Mouse (Mus musculus) lung, embryonic 14.5 days (tissue): ENCODE measurements around the gene Nppc. TPM values are rescaled to one million over a fixed set of nuclear protein-coding genes. Genes with fewer than 3 reads are reported as not detected.
A peak's percentile ranks its signal among the peaks of the same experiment; 100 is the strongest.

Experiments
- ATAC-seq: fragments of 200-750 bp; cut with Nextera tagmentation; 2 replicates; pipeline ENCODE4 v1.8.0; 2017; ENCODE audit warnings: mild to moderate bottlenecking, moderate TSS enrichment, moderate library complexity; ENCODE audit not compliant: insufficient read depth
- DNase-seq: peaks from one replicate; pipeline ENCODE4 v3.0.0-alpha.2; 2015
- H3K27ac ChIP-seq: fragments of 300-500 bp; sonication (generic); 2 replicates; pipeline ENCODE4 v1.5.1; 2014; ENCODE audit warnings: low read depth, mild to moderate bottlenecking, moderate library complexity
- H3K27me3 ChIP-seq: fragments of 300-500 bp; sonication (generic); 2 replicates; pipeline ENCODE4 v1.6.1; 2014; ENCODE audit warnings: low read length, control low read depth; ENCODE audit not compliant: insufficient read depth
- H3K36me3 ChIP-seq: fragments of 300-500 bp; sonication (generic); 2 replicates; pipeline ENCODE4 v1.6.1; 2014; ENCODE audit warnings: control low read depth; ENCODE audit not compliant: insufficient read depth
- H3K4me1 ChIP-seq: fragments of 300-500 bp; sonication (generic); 2 replicates; pipeline ENCODE4 v1.6.1; 2014; ENCODE audit warnings: antibody characterized with exemption, control low read depth; ENCODE audit not compliant: insufficient read depth
- H3K4me2 ChIP-seq: fragments of 300-500 bp; sonication (generic); 2 replicates; pipeline ENCODE4 v1.6.1; 2014; ENCODE audit warnings: mild to moderate bottlenecking
- H3K4me3 ChIP-seq: fragments of 300-500 bp; sonication (generic); 2 replicates; pipeline ENCODE4 v1.5.1; 2014; ENCODE audit warnings: low read depth, low read length
- H3K9ac ChIP-seq: fragments of 300-500 bp; sonication (generic); 2 replicates; pipeline ENCODE4 v1.6.1; 2014
- H3K9me3 ChIP-seq: fragments of 300-500 bp; sonication (generic); 2 replicates; pipeline ENCODE4 v1.6.1; 2016; ENCODE audit warnings: low read depth, low read length, control low read depth
- CTCF ChIP-seq: IDR thresholded peaks from 2 replicates; pipeline ENCODE4 v1.5.1; 2016; ENCODE audit warnings: antibody characterized with exemption, low read depth
- WGBS: fragments of 180-500 bp; shearing (Covaris S2); extraction: QIAGEN DNeasy Blood & Tissue Kit; methylation state at CpG from one replicate; pipeline ENCODE4 v1.1.7; 2014; 5-methylcytosine and 5-hydroxymethylcytosine counted together
- polyA plus RNA-seq: library from polyadenylated mRNA; unstranded; fragments of >200 nt; fragmentation: Nextera tagmentation; extraction: Ambion mirVana; gene quantifications from 2 replicates; pipeline ENCODE4 v1.2.1, GENCODE M21; 2014

The Nppc gene
- 0.29 TPM in 1 of 2 replicates, not detected in the other for polyA plus RNA-seq

DNA sequence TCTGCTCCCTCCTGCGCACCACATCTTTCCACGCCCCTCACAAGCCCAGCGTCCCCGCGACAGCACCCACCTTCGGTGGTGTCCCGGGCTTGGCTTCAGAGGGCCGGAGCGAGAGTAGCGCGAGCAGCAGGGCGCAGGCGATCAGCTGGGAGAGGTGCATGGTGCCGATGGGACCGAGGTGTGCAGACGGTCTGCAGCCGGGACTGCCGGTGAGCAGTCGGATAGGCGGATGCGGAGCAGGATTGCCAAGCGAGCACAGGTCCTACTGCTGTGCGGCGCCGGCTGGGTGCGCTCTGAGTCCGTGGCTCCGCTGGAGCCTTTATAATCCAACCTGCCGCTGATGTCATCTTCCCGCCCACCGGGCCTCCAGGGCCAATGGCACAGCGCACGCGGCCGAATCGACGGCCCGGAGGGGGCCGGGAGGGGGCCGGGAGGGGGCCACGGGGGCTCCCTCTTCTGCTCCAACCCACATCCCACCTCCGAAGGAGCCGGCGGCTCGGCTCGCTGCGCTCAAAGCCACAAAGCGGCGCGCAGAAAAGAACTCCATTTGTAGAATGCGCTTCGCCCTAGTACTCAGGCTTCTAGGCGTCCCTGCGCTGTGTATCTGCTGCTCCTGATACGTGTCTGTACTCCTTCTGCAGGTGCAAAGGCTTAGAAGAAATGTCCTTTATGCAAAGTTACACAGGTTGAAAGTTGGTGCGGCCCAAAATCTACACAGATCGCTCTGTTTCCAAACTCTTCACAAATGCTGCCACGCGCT, at the start of gene Nppc:
Gene Nppc (minus strand): TSS at position 293 of the 760 bp plus-strand sequence.
- WGBS: 4% methylated on average over 59 of the region's 59 CpGs
- H3K9me3 ChIP-seq: no peaks in the 10 kb centered on the region
- peak within 1 kb of the TSS; percentile 94 for H3K4me2 ChIP-seq
- no peaks in the 10 kb centered on the region for H3K4me1 ChIP-seq
- TF ChIP-seq CTCF: peak; percentile 55
- no peaks in the 10 kb centered on the region for H3K36me3 ChIP-seq
- peaks cover 45% of the 10 kb centered on the region for H3K27me3 ChIP-seq
- DNase-seq (peak; percentile 86), ATAC-seq (peak; percentile 94)
- peak within 1 kb of the TSS; percentile 46 for H3K9ac ChIP-seq
- no peak within 1 kb of the TSS for H3K27ac ChIP-seq
- peak within 1 kb of the TSS; percentile 45 for H3K4me3 ChIP-seq

DNA sequence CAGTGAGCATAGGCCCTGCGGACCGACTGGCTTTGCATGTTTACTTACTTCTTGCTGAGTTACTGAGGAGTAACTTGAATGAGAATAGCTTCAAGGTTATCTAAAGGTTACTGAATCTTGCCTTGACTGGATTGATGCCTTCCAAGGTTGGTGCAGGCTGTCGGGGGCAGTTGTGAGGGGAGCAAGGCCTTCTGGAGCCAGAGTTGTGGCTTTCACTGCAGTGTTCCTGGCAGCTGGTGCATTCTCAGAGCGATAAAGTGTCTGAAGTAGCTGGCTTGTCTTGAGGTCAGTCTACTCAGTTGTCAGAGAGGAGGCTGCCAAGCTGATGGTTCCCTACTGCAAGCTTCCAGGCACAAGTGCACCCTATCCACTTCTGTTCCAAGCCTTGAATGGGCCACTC, 49.0 kb upstream of the Nppc start:
- no peaks in the 10 kb centered on the region for H3K27me3 ChIP-seq

DNA sequence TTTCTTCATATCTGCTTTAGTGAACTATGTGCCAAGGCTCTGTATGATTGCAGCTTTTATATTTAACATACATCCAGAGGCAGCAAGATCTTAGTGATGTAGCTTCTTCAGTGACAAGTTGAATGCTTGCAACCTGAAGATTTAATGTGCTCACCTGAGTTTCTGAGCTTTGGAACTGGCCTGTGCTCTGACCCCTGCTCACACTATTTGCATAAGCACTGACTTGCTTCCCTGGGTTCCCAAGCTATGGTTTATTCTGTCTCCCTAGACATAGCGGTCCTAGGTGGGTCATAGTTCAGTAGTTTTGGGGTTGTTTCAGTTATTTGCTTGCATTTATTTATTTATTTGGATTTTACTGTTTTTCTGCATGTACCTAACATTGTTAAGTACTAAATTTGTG, 47.8 kb upstream of the Nppc start:
- no peak for DNase-seq
- H3K4me1 ChIP-seq: no peaks in the 10 kb centered on the region
- H3K27ac ChIP-seq: no peak overlapping the region
- TF ChIP-seq CTCF: no peak
- no peaks in the 10 kb centered on the region for H3K9me3 ChIP-seq
- ATAC-seq: no peak
- no peaks in the 10 kb centered on the region for H3K36me3 ChIP-seq
- 94% methylated on average over 1 of the region's 1 CpGs for WGBS
- no peaks in the 10 kb centered on the region for H3K27me3 ChIP-seq
- no peak overlapping the region for H3K9ac ChIP-seq
- no peak overlapping the region for H3K4me3 ChIP-seq
- no peak overlapping the region for H3K4me2 ChIP-seq

More for the DNA sequence above, 49.0 kb upstream of the Nppc start:
- Histone ChIP-seq H3K36me3 (no peaks in the 10 kb centered on the region), H3K9ac (no peak overlapping the region), H3K4me2 (no peak overlapping the region), H3K4me3 (no peak overlapping the region), H3K9me3 (no peaks in the 10 kb centered on the region), H3K27ac (no peak overlapping the region), H3K4me1 (no peaks in the 10 kb centered on the region)
- no peak for DNase-seq
- no peak for ATAC-seq
- no peak for TF ChIP-seq CTCF
- 63% methylated on average over 4 of the region's 4 CpGs for WGBS

DNA sequence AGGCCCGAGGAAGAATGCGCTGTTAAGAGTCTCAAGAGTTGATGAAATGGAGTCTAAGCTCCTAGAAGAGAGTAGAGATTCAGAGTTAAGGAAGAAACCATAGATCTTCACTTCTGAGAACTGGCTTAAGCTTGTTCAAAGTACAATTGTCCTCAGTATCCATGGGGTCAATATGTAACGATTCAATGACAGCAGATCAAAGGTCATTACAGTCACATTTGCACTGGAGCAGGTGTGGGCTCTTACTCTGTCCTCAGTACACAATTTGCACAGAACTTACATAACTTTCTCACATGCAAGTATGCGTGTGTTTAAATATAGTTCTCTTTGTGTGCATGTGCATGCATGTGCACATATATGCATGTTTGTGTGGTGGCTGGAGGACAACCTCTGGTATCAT, 42.7 kb upstream of the Nppc start:
- Histone ChIP-seq H3K27ac (no peak overlapping the region), H3K4me1 (no peaks in the 10 kb centered on the region), H3K9me3 (no peaks in the 10 kb centered on the region), H3K4me3 (no peak overlapping the region), H3K27me3 (no peaks in the 10 kb centered on the region), H3K9ac (no peak overlapping the region), H3K36me3 (no peaks in the 10 kb centered on the region), H3K4me2 (no peak overlapping the region)
- 89% methylated on average over 4 of the region's 4 CpGs for WGBS
- ATAC-seq: no peak
- no peak for TF ChIP-seq CTCF
- no peak for DNase-seq

DNA sequence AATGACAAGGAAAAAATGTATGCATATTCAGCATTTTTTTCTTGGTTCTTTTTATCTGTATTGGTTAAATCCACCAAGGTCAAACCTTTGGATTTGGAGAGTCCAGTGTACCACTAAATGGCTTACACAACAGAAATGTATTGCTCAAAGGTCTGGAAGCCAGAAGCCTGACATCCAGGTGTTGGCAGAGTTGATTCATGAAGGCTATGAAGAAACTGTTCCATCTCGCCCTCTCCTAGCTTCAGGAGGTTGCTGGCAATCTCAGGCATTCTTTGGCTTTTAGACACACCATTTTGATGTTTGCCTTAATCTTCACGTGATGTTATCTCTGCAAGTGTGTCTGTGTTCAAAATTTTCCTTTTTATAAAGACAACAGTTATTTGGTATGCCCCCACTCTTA, 41.7 kb upstream of the Nppc start:
- H3K9ac ChIP-seq: no peak overlapping the region
- no peak for TF ChIP-seq CTCF
- H3K27ac ChIP-seq: no peak overlapping the region
- H3K4me1 ChIP-seq: no peaks in the 10 kb centered on the region
- no peaks in the 10 kb centered on the region for H3K9me3 ChIP-seq
- H3K4me2 ChIP-seq: no peak overlapping the region
- ATAC-seq (no peak), DNase-seq (no peak)
- no peaks in the 10 kb centered on the region for H3K27me3 ChIP-seq
- WGBS: 77% methylated on average over 2 of the region's 2 CpGs
- no peak overlapping the region for H3K4me3 ChIP-seq
- H3K36me3 ChIP-seq: no peaks in the 10 kb centered on the region

DNA sequence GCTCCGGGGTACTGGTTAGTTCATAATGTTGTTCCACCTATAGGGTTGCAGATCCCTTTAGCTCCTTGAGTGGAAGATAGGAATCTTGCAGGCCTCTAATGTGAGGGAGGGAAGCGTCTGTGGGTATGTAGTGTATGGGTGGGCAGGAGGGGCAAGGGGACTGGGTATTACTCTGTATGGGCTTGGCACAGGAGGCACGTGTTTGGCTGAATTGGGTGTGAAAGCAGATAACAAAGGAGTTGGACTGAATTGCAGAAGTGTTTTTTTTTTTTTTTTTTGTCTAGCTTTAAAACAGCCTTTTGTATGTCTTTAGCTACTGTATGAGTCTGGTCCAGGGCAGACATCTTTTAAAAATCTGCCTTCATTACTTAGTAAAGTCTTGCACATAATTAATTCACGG, 39.2 kb upstream of the Nppc start:
- Histone ChIP-seq H3K36me3 (no peaks in the 10 kb centered on the region), H3K9me3 (no peaks in the 10 kb centered on the region), H3K9ac (no peak overlapping the region), H3K27me3 (no peaks in the 10 kb centered on the region), H3K4me1 (no peaks in the 10 kb centered on the region), H3K27ac (no peak overlapping the region), H3K4me3 (no peak overlapping the region), H3K4me2 (no peak overlapping the region)
- no peak for TF ChIP-seq CTCF
- ATAC-seq (no peak), DNase-seq (no peak)
- WGBS: 83% methylated on average over 4 of the region's 4 CpGs

DNA sequence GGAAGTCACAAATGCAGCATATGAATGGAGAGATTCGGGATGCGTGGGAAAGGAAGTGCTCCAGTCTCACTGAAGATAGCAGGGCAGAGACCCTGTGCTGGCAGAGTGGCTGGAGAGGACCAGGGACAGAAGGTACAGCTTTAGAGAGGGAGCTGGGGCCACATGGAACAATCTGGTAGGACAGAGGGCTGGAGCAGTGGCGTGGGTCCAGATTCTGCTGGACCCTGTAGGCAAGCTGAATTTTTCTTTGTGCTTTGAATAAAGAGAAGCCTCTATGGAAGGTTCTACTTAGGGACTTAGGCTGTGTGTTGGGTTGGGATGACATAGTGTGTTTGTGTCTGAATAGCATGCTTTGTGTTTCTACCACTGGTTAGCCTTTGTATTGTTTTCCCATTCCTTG, 35.1 kb upstream of the Nppc start:
- Histone ChIP-seq H3K4me2 (no peak overlapping the region), H3K27ac (no peak overlapping the region), H3K9me3 (no peaks in the 10 kb centered on the region), H3K27me3 (no peaks in the 10 kb centered on the region), H3K4me3 (no peak overlapping the region), H3K4me1 (no peaks in the 10 kb centered on the region), H3K36me3 (no peaks in the 10 kb centered on the region), H3K9ac (no peak overlapping the region)
- WGBS: 84% methylated on average over 3 of the region's 3 CpGs
- ATAC-seq (no peak), DNase-seq (no peak)
- TF ChIP-seq CTCF: no peak
